Mouse (Mus musculus) E14TG2a.4 (cell line): ENCODE measurements around the gene Lsamp.

Source experiments
- H3K27me3 ChIP-seq: 2 replicates; pipeline ENCODE4 v1.6.1; 2014; ENCODE audit warnings: low read length, control low read depth; ENCODE audit not compliant: insufficient read depth
- H3K36me3 ChIP-seq: 2 replicates; pipeline ENCODE4 v1.6.1; 2014; ENCODE audit warnings: low read length, control low read depth; ENCODE audit not compliant: insufficient read depth
- H3K4me1 ChIP-seq: replicated peaks from 2 replicates; pipeline ENCODE4 v1.6.1; 2014; ENCODE audit warnings: low read depth, low read length, control low read depth
- H3K4me3 ChIP-seq: replicated peaks from 2 replicates; pipeline ENCODE4 v1.5.1; 2014; ENCODE audit warnings: mild to moderate bottlenecking, low read length
- H3K9me3 ChIP-seq: 2 replicates; pipeline ENCODE4 v1.6.1; 2014; ENCODE audit warnings: low read length, control low read depth
- CTCF ChIP-seq: conservative IDR thresholded peaks from 2 replicates; pipeline ENCODE4 v1.5.1; 2014; ENCODE audit warnings: low read length
- NANOG ChIP-seq: IDR thresholded peaks from 2 replicates; pipeline ENCODE4 v1.6.1; 2014; ENCODE audit warnings: borderline replicate concordance, low read length, mixed read lengths
- POU5F1 ChIP-seq: IDR thresholded peaks from 2 replicates; pipeline ENCODE4 v1.6.1; 2014; ENCODE audit warnings: low read length, borderline replicate concordance

Gene Lsamp

DNA sequence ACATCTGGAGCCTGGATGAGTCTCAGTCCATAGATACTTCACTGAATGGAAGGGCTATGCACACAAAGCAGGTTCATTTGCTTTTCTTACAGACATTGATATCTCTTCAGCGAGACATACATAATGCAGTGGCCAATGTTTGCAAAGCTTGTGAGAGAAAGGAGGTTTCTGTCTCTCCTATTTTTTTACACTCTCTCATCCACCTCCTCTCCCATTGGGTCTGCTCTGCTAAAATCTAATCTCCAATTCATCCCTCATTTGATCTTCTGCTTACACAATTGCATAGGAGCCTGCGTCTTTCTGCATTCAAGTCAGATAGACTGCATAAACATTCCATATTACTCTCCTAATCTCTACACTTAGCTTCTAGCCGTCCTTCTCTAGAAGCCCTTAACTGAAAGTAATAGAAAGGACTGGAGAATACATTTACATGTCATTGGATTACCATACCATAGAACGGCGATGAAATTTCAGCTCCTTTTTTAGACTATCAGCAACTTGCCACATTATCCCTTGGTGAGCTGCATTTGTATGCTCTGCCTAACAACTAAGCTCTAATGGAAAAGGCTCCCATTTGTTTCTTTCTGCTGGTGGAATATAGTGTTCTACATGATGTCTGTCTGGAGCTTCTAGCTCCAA, 1717.7 kb downstream of the Lsamp start:
- TF ChIP-seq POU5F1: no peak
- TF ChIP-seq CTCF: no peak
- TF ChIP-seq NANOG: no peak
- H3K36me3 ChIP-seq: no peaks in the 10 kb centered on the region
- H3K9me3 ChIP-seq: no peaks in the 10 kb centered on the region
- H3K4me1 ChIP-seq: no peaks in the 10 kb centered on the region
- H3K4me3 ChIP-seq: no peak overlapping the region
- H3K27me3 ChIP-seq: no peaks in the 10 kb centered on the region

GRCm38 (mm10) chr16:41728900-41729585, 1744.9 kb downstream of the Lsamp start:
- TF ChIP-seq POU5F1 (no peak), CTCF (no peak), NANOG (no peak)
- Histone ChIP-seq H3K36me3 (no peaks in the 10 kb centered on the region), H3K27me3 (no peaks in the 10 kb centered on the region), H3K4me3 (no peak overlapping the region), H3K9me3 (no peaks in the 10 kb centered on the region), H3K4me1 (no peaks in the 10 kb centered on the region)

DNA sequence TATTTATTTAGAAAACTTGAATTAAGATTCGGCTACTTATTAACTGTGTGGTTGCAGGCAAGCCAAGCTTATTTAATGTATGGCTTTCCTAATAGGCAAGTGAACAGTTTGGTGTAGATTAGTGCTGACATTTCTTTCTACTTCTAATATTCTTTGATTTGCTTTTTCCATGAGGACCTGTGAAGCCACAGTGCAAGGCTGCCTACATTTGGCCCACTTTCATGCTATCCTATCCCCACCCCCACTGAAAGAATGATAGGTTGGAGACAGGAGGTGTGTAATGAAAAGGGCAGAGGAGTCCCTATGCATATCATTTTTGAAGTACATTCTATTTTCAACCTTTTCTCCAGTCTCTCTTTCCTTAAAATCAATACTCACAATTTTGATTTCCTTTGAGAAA, 1745.8 kb downstream of the Lsamp start:
- Histone ChIP-seq H3K9me3 (no peaks in the 10 kb centered on the region), H3K4me3 (no peak overlapping the region), H3K36me3 (no peaks in the 10 kb centered on the region), H3K27me3 (no peaks in the 10 kb centered on the region), H3K4me1 (no peaks in the 10 kb centered on the region)
- no peak for TF ChIP-seq POU5F1
- TF ChIP-seq CTCF: no peak
- no peak for TF ChIP-seq NANOG

DNA sequence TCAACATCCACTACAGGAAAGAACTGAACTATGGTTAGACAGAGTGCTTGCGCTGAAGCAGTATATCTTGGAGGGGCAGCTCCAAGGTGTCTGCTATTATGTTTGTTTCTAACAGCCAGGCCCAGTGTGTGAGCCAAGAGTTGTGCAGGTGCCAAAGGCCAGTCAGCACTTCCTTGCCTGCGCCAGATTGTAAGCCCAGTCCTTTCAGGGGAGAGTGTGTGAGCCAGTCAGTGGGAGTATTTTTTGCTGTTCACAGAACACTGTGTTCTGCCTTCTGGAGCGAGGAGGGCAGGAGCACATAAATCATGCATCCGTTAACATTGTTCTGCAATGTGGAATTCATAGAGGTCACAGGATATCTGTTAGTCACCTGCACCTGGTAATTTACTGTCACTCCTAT, 1760.9 kb downstream of the Lsamp start:
- Histone ChIP-seq H3K36me3 (no peaks in the 10 kb centered on the region), H3K9me3 (no peaks in the 10 kb centered on the region), H3K27me3 (no peaks in the 10 kb centered on the region), H3K4me1 (no peaks in the 10 kb centered on the region), H3K4me3 (no peak overlapping the region)
- TF ChIP-seq NANOG (no peak), POU5F1 (no peak), CTCF (no peak)

DNA sequence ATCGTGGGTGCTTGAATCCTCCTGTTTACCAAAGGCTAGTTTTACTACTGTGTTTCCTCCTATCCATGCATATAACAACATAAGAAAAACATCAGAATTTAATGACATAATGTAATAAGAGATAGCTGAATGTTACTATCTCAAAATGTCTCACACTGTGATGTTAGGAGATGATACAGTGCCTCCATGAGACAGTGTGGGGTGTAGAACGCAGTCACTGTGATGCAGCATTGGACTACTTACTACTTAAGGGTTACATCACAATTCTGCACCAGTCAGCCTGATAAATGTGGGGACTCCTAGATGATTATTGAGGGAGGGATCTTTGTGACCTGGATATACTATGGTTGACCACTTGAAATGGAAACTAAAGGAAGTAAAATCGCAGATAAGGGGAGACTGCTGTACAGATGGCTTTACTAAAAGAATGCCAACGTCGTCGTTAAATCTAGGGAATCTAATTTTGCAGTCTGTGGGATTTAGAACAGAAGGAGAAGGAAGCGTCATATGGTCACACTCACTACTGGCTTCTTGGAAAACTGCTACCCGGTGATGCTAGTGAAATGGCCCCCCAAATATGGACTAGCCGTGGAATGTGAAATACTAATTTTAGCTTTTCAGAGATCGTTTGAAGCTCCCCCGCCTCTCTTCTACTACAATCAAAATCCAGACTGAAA, 1762.2 kb downstream of the Lsamp start:
- H3K9me3 ChIP-seq: no peaks in the 10 kb centered on the region
- H3K27me3 ChIP-seq: no peaks in the 10 kb centered on the region
- no peak overlapping the region for H3K4me3 ChIP-seq
- TF ChIP-seq POU5F1 (no peak), CTCF (no peak), NANOG (no peak)
- H3K4me1 ChIP-seq: no peaks in the 10 kb centered on the region
- H3K36me3 ChIP-seq: no peaks in the 10 kb centered on the region

DNA sequence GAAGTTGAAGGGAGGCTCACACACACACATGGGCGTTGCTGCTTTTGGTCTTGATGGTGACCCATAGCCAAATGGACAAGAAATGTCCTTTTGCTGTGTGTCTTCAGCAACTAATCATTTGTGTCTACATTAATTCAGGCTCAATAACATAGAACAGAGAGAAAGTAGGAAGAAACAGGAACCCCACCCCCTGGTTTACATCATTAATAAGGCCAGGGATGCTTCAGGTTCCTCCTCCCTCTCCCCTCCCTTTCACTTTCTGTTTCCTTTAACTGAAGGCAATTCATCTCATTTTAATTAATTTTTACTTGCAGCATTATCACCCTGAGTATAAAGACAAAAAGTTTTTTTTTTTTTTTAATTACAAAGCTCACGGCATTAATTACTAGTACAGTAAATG, 1763.7 kb downstream of the Lsamp start:
- Histone ChIP-seq H3K36me3 (no peaks in the 10 kb centered on the region), H3K4me3 (no peak overlapping the region), H3K4me1 (no peaks in the 10 kb centered on the region), H3K27me3 (no peaks in the 10 kb centered on the region), H3K9me3 (no peaks in the 10 kb centered on the region)
- TF ChIP-seq NANOG (no peak), CTCF (no peak), POU5F1 (no peak)

DNA sequence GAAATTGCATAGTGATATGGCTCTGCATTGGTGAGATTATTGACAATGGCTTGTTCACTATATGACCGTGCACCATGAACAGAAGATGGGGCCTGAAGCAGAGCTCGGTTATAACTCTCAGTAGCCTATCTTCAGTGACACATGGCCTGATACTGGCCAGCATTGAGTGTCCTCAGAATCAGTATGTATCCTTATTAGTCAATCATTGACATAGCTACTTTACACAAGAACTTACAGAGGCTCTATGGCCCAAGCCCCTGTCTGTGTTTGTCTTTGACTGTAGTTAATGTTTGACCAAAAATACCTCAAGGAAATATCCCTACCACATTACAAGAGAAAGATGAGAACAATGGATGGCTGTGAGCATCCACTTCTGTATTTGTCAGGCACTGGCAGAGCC, 1764.6 kb downstream of the Lsamp start:
- H3K27me3 ChIP-seq: no peaks in the 10 kb centered on the region
- H3K4me3 ChIP-seq: no peak overlapping the region
- TF ChIP-seq POU5F1 (no peak), NANOG (no peak), CTCF (no peak)
- H3K9me3 ChIP-seq: no peaks in the 10 kb centered on the region
- H3K36me3 ChIP-seq: no peaks in the 10 kb centered on the region
- H3K4me1 ChIP-seq: no peaks in the 10 kb centered on the region

DNA sequence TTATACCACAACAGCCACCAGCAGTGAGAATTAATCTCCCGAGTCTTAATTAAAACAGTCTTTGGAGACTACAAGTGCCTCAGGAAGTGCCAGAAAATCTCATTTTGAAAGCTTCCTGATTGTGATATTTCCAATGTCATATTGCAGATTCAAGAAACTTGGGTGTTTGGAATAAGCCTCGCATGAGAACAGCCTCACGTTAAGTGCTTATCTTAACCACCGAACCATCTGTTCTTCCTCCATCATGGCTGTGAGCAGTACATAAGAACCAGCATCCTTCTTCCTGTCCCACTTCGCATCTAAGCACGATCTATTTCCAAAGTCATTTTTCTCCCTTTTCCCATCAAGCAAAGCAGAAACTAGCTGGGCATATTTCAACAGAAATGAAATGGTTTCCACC, 1780.1 kb downstream of the Lsamp start:
- no peak overlapping the region for H3K4me3 ChIP-seq
- TF ChIP-seq POU5F1 (no peak), NANOG (no peak), CTCF (no peak)
- no peaks in the 10 kb centered on the region for H3K36me3 ChIP-seq
- no peaks in the 10 kb centered on the region for H3K4me1 ChIP-seq
- H3K9me3 ChIP-seq: no peaks in the 10 kb centered on the region
- H3K27me3 ChIP-seq: no peaks in the 10 kb centered on the region
